Mouse (Mus musculus) heart, adult 8-10 months (tissue): ENCODE measurements at regions not wholly inside any gene's neighbourhood (a gene's known extent, or its start where the extent isn't known, plus 50 kb on each side); places are given as distances from the start of the nearest gene placed in this dataset.

ENCODE experiments used
- DNase-seq: peaks from one replicate; pipeline ENCODE4 v3.0.0; 2022; ENCODE audit warnings: low spot score

- DNase-seq: no peak
These were observed 61.1 kb upstream of the Xpa start for GRCm38 (mm10) chr4:46257061-46257795.

DNA sequence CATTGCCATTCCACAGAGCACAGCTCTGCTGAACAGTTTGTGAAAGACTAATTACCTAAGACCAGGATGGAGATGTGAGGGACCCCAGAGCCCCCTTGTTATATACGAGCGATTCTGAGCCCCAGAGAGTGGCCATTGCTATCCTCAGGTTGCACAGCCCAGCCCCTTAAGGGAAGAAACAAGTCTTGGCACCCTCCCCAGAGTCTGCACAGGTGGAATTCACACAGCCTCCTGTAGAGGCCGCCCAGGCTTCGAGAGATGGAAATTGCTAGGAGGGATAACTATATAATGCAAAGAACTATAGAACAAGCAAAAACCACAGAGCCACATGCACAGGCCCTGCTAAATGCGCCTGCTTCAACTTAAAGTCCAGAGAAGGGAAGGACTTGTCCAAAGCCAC, 62.7 kb upstream of the Xpa start:
- no peak for DNase-seq

- no peak for DNase-seq
These were observed 72.6 kb upstream of the Xpa start for GRCm38 (mm10) chr4:46268564-46269247.

DNA sequence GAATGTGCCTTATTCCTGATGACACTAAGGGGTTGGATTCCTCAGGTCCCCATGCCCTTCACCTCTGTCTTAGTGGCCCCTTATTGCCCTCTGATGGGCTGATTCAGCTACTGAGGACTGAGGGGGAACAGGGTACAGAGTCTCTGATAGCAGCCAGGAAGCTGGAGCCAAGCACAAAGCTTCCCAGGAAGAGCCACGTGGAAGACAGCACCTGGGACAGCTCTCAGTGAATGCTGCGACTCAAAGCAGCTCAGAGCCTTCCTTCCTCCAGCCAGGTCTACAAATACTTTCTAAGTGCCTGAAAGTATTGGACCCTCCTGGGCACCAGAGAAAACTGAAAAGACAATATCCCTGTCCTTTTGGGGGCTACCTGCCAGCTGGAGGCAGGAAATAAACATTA, 72.3 kb upstream of the Foxe1 start:
- no peak for DNase-seq

DNA sequence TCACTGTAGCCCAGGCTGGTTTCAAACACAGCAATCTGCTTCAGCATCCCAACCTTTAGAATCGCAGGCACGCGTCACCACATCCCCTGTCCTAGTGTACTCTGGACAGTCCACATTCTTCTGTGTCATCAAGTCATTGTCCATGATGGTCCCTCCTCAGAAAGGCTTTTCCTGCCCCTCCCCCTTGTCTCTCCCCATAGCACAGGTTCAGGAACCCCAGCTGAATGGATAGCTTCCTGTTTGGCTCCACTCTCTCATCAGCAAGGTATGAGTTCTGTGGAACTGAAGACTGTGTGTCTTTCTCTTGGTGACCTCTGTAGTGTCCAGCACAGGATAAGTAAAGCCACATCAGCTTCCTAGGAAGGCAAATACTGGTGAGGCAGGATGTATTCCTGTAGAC, 67.6 kb upstream of the Foxe1 start:
- DNase-seq: no peak

GRCm38 (mm10) chr4:46276851-46277581, 66.4 kb upstream of the Foxe1 start:
- DNase-seq: peak; percentile 35

DNA sequence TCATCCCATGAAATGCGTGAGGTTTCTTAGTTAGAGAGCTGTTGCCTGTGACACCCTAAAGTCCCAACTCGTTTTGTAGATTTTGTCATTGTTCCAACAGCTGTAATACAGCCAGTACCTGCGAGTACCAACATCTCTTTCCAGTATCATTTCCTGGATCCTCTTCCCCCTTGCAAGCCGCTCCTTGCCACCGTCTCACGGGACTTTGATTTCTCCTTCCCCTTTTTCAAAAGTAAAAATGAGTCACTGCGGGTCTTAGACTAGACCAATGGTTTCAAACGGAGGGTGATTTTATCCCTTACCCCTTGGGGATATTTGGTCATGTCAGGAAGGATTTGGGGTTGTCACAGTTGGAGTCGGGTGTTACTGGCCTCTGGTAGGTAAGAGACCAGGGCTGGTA, 56.5 kb upstream of the Foxe1 start:
- DNase-seq: no peak

DNA sequence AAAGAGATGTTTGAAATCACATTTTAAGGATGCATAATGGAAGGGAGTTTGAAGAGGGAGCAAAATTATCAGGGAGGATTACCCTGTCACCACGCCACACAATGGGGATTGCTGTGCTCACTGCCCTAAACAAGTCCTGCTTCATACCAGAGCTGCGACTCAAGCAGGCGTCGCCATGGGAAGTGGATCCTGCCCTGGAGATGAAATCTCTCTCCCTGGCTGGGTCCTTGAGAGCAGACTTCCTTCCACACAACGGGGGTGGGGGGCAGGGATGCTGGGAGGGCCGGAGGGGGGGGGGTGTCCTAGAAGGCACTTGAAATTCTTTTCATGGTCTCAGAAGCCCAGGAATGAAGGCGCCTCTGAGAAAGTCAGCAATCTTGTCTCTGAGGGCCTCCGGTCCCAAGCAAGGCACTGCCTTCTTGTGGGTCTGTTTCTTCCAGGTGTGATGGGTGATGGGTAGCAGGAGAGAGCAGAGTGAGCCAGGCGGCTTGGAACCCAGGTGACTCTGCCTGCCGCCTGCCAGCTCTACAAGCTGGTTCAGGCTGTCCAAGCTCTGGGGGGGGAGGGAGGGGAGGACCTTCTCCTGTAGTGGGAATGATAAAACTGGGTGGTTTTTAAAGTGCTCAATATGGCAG, 51.7 kb upstream of the Foxe1 start:
- DNase-seq: no peak
